Mouse (Mus musculus) retina, embryonic 14.5 days (tissue): ENCODE measurements around the gene Dgkk.
"Not testable (repeated sequence)": the region's sequence is repeated elsewhere in the genome, so short reads cannot be mapped to it uniquely, and the experiment has no call there.

ENCODE experiments used
- DNase-seq: peaks from one replicate; pipeline ENCODE4 v3.0.0-alpha.2; 2015; ENCODE audit warnings: low spot score

Dgkk gene

GRCm38 (mm10) chrX:6779006-6779405 is at the start of gene Dgkk:
Dgkk (plus strand) TSS chrX:6779306.
- not testable (repeated sequence) for DNase-seq

- no peak for DNase-seq
These were observed 45.1 kb upstream of the Dgkk start for GRCm38 (mm10) chrX:6733998-6734397.

GRCm38 (mm10) chrX:6750714-6751113 is 28.4 kb upstream of the Dgkk start:
- DNase-seq, result no peak

DNA sequence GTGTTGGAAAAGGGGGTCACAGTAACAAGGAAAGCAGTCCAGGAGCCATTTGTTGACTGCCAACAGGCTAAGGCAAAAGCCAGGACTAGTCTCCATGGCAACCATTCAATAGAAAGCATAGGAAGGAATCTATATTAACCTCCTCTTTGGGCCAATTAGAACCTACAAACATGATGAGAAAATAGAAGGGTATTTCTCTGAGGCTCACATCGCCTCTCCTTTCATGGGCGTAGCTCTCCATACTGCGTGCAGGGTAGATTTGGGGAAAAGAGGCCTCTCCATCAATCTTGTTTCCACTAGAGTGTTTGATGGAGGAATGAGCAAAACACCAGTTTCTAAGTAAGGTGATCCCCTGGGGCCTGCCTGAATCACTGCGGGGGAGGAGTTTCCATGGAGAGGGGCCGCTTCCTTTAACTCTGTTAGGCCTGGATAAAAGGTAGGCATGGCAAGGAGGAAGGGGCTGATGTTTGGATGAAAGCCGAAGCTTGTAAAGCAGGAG is 27.5 kb upstream of the Dgkk start:
- DNase-seq, result no peak

- peak; percentile 2 for DNase-seq
These were observed 1.4 kb upstream of the Dgkk start for GRCm38 (mm10) chrX:6777489-6778249.

DNA sequence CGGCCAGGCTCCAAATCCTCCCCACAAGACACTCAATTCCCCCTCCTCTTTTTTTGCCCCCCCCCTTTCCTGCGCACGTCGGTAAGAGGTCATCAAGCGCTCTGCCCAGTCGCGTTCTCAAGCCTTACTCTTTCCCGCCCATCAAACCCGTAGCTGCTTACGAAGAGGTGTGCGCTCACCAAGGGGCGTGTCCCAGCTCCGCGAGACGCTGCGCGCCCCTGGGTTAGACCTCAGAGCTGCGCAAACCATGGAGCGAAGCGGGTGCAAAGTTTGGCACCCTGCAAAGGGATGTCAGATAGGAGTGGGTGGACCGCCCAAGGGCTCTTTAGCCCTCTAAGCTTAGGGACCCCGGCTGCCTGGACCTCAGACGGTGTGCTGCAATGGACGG is 862 bp upstream of the Dgkk start:
- DNase-seq, result peak; percentile 53

DNA sequence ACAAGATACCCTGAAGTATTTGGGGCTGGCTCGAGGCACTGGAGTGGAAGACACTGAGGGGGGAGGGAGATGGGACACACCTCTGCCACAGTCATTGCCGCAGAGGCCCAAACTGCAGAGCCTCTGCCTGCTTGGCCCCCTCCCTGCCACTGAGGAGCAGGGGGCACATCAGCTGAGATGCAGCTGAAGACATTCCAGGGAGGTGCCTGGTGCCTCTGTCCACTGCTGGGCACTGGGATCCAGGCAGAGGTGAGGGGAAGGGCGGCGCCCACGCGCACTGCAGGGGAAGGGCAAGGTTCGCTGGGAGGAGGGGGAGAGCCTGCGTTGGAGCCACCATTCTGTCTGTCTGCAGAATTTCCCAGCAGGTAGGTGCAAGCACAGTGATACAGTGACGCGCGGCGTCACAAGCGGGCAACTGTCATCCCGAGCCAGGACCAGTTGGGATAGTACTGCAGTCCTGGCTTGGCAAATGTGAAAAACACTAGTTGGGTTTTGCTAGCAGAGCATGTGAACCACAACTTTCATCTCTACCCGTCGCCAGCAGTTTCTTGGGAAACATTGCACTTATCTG is 948 bp downstream of the Dgkk start:
- peak; percentile 8 for DNase-seq

- DNase-seq, result peak; percentile 11
These were observed 53.4 kb downstream of the Dgkk start for GRCm38 (mm10) chrX:6832553-6832952.

GRCm38 (mm10) chrX:6853466-6853865 is 74.4 kb downstream of the Dgkk start:
- DNase-seq, result no peak

- DNase-seq, result no peak
These were observed 75.0 kb downstream of the Dgkk start for GRCm38 (mm10) chrX:6854136-6854535.

GRCm38 (mm10) chrX:6893933-6894332 is 114.8 kb downstream of the Dgkk start:
- peak; percentile 32 for DNase-seq

DNA sequence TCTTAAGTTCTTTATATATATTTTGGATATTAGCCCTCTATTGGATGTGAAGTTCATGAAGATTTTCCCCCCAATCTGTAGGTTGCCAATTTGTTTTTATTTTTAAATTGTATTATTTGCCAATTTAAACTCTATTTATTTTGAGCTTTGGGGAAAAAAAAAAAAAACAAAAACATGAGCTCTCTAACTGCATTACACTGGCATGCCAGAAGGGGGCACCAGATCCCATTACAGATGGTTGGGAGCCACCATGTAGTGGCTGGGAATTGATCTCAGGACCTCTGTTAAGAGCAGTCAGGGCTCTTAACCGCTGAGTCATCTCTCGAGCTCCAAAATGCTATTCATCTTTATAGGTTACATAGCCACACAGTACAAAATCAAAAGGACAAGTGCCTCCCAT is 131.9 kb downstream of the Dgkk start:
- DNase-seq, result no peak

GRCm38 (mm10) chrX:6922165-6922564 is 143.1 kb downstream of the Dgkk start:
- DNase-seq, result peak; percentile 1

DNA sequence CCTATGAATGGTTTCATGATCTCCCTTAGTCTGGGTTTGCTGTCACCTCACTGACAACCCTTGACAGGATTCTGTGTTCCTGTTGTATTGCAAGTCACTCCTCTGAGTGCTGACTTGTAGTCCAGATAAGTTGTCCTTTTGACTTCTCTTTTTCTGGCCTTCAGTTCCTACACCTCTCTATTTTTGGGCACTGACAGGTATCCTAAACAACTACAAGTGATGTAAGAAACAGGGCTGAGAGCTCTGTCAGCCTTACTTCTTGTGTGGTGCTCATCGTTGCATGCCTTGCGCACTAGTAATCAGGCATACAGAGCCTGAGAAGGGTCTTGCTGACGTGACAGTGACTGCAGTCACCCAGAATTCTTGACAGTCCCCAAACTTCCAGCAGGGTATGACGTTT is 147.1 kb downstream of the Dgkk start:
- no peak for DNase-seq

DNA sequence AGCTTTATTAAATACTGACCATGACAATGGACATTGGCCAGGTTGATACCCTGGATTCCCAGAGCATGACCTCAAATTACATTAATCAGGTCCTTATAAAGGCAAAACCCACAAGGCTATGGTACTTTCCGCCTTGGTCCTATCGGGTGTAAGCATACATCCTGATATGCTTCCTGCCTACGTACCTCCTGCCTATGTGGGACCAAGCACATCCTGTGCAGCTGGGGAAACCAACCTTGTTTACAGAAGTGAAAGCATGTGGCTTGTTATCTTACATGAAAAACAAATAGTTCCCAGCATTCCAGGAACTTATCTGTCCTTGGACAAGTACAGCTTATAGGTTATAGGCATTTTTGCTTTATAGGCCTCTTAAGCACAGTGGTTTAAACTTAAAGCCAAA is 189.5 kb downstream of the Dgkk start:
- DNase-seq, result no peak

DNA sequence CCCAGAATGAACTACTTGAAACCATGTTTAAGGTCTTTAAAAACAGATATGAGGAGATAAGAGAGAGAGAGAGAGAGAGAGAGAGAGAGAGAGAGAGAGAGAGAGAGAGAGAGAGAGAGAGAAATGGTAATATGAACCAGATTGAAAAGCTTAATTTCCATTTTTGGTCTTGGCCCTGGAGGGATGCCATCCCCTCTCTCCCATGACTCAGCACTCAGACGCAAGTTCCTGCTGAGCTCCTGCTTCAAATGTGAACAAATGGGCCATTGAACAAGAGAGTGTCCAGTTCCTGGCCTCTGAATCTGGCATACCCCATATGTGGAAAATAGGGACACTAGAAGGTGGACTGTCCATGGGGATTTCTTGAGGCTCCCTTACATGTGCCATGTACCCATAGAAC is 192.8 kb downstream of the Dgkk start:
- no peak for DNase-seq

DNA sequence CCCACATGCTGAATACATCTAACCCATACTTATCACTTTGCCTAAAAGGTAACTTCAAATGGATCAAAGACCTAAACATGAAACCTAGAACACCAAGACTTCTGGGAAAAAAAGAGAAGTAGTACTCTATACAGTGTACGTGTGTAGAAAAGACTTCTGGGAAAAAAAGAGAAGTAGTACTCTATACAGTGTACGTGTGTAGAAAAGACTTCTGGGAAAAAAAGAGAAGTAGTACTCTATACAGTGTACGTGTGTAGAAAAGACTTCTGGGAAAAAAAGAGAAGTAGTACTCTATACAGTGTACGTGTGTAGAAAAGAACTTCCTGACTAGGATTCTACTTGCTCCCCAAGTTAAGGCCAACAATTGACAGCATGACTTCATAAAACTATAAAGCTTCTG is 204.8 kb downstream of the Dgkk start:
- DNase-seq, result not testable (repeated sequence)
